Comparison of ENCODE assay signal across 27 mouse cellular contexts in genomic region chr13:101633620-101634019, GRCm38 (mm10).
A peak's percentile ranks its signal among the peaks of the same experiment; 100 is the strongest.
DNase-seq lines count a peak whose midpoint lies in the region; ATAC-seq and TF ChIP-seq lines count a peak whose summit lies in the region.
"Had no signal": no experiment of that assay in that cellular context is flagged by ENCODE, and none has a peak within 500 bp of the region (broad histone marks: within the 10 kb centered on the region; RNA-seq: fewer than 3 reads in every experiment).

No protein-coding gene starts in this region.

- H3K4me1 ChIP-seq in liver, embryonic 14.5 days (replicated peaks; ENCODE audit: control insufficient read depth in 2 of 2, insufficient read depth in 2 of 2, low read length in 1 of 2) = peaks cover 6 to 12% of the 10 kb centered on the region in 2 experiments; a peak in 3 of 4 replicates
- no peaks in the 10 kb centered on the region for H3K4me1 ChIP-seq in liver, embryonic 11.5 days (replicated peaks; ENCODE audit: control insufficient read depth, insufficient read depth, low read length)
- no peaks in the 10 kb centered on the region for H3K4me1 ChIP-seq in kidney, embryonic 14.5 days (ENCODE audit: control insufficient read depth, insufficient read depth, low read length)
- H3K4me1 ChIP-seq: embryonic facial prominence, embryonic 10.5 days; embryonic facial prominence, embryonic 12.5 days had no signal

- H3K27me3 ChIP-seq in liver, embryonic 14.5 days (ENCODE audit: control insufficient read depth, insufficient read depth, low read length) = no peaks in the 10 kb centered on the region
- H3K27me3 ChIP-seq in liver, embryonic 11.5 days (replicated peaks; ENCODE audit: control insufficient read depth, insufficient read depth, low read length) = no peaks in the 10 kb centered on the region; the same call in 1 of the 2 replicates
- H3K27me3 ChIP-seq in kidney, embryonic 14.5 days (ENCODE audit: control insufficient read depth, insufficient read depth, low read length) = no peaks in the 10 kb centered on the region
- H3K27me3 ChIP-seq: CH12.LX; embryonic facial prominence, embryonic 12.5 days; forebrain, embryonic 12.5 days; Patski had no signal

- H3K4me3 ChIP-seq in liver, embryonic 14.5 days (ENCODE audit: insufficient read depth in 1 of 2, low read depth in 2 of 2, low read length in 2 of 2) = no peak overlapping the region
- no peak overlapping the region for H3K4me3 ChIP-seq in liver, embryonic 11.5 days (ENCODE audit: low read depth, low read length)
- no peak overlapping the region for H3K4me3 ChIP-seq in kidney, embryonic 14.5 days (ENCODE audit: low read length)
- H3K4me3 ChIP-seq: embryonic facial prominence, embryonic 10.5 days; embryonic facial prominence, embryonic 12.5 days; erythroblast, embryonic 14.5 days; forebrain, embryonic 12.5 days had no signal

- no peak for TF ChIP-seq CTCF in liver, embryonic 14.5 days (IDR thresholded peaks at IDR 0.05; ENCODE audit: low read depth)

- no peak overlapping the region for H3K9ac ChIP-seq in liver, embryonic 14.5 days (replicated peaks)
- no peak overlapping the region for H3K9ac ChIP-seq in liver, embryonic 11.5 days (ENCODE audit: low read depth, low read length)
- H3K9ac ChIP-seq in kidney, embryonic 14.5 days (ENCODE audit: low read depth, low read length) = no peak overlapping the region
- H3K9ac ChIP-seq: embryonic facial prominence, embryonic 12.5 days; forebrain, embryonic 12.5 days had no signal

- H3K36me3 ChIP-seq in liver, embryonic 14.5 days (replicated peaks; ENCODE audit: control insufficient read depth, insufficient read depth, low read depth) = no peaks in the 10 kb centered on the region
- H3K36me3 ChIP-seq in liver, embryonic 11.5 days (ENCODE audit: control insufficient read depth, insufficient read depth, low read length) = no peaks in the 10 kb centered on the region
- no peaks in the 10 kb centered on the region for H3K36me3 ChIP-seq in kidney, embryonic 14.5 days (ENCODE audit: control insufficient read depth, insufficient read depth, low read length)
- H3K36me3 ChIP-seq: embryonic facial prominence, embryonic 10.5 days; embryonic facial prominence, embryonic 12.5 days; forebrain, embryonic 12.5 days; G1E had no signal

- H3K9me3 ChIP-seq in liver, embryonic 14.5 days (ENCODE audit: control insufficient read depth, low read length) = no peaks in the 10 kb centered on the region
- no peaks in the 10 kb centered on the region for H3K9me3 ChIP-seq in liver, embryonic 11.5 days (ENCODE audit: control insufficient read depth, low read length)
- H3K9me3 ChIP-seq in kidney, embryonic 14.5 days (ENCODE audit: control insufficient read depth, low read length) = no peaks in the 10 kb centered on the region
- H3K9me3 ChIP-seq: embryonic facial prominence, embryonic 10.5 days; embryonic facial prominence, embryonic 12.5 days; forebrain, embryonic 12.5 days; G1E had no signal

- no peak for ATAC-seq in liver, embryonic 14.5 days (ENCODE audit: insufficient read depth)
- ATAC-seq in liver, embryonic 11.5 days (replicated peaks; ENCODE audit: low FRiP score) = no peak
- peak; percentile 62 for ATAC-seq in erythroid progenitor cell, adult 5-6 weeks (replicated peaks; ENCODE audit: low FRiP score, poor library complexity, severe bottlenecking)
- ATAC-seq in megakaryocyte progenitor cell, adult 5-6 weeks (replicated peaks; ENCODE audit: poor library complexity) = peak; percentile 59
- no peak for ATAC-seq in kidney, embryonic 14.5 days (ENCODE audit: low FRiP score, low TSS enrichment)
- ATAC-seq: activated CD4-positive, CD25-positive, alpha-beta regulatory T cell, adult 4 months; CD4-positive, CD25-positive, alpha-beta regulatory T cell, adult 4 months; forebrain, embryonic 14.5 days; forebrain, embryonic 16.5 days; Patski had no signal

- no peak overlapping the region for H3K4me2 ChIP-seq in liver, embryonic 14.5 days (ENCODE audit: low read depth)
- no peak overlapping the region for H3K4me2 ChIP-seq in liver, embryonic 11.5 days
- no peak overlapping the region for H3K4me2 ChIP-seq in kidney, embryonic 14.5 days (replicated peaks; ENCODE audit: low read depth, low read length)
- H3K4me2 ChIP-seq: embryonic facial prominence, embryonic 12.5 days; forebrain, embryonic 12.5 days had no signal

- DNase-seq in liver, embryonic 14.5 days (ENCODE audit: low read depth in 3 of 3, low spot score in 3 of 3) = no peak
- no peak for DNase-seq in liver, embryonic 11.5 days (ENCODE audit: low spot score)
- no peak for DNase-seq in adrenal gland, postnatal 25 days
- no peak for DNase-seq in lung, adult 18-20 months
- DNase-seq: adrenal gland, adult 8-10 months; adrenal gland, postnatal 14 days; B cell, adult 2 months; cerebellum, adult 11 months; cerebellum, adult 18-20 months; cerebellum, adult 8-10 months; cerebellum, adult 9-11 months; cerebellum, postnatal 14 days; cerebellum, postnatal 36 days had no signal

- H3K27ac ChIP-seq in liver, embryonic 14.5 days = no peak overlapping the region
- H3K27ac ChIP-seq in liver, embryonic 11.5 days (ENCODE audit: low read depth, low read length) = no peak overlapping the region
- no peak overlapping the region for H3K27ac ChIP-seq in kidney, embryonic 14.5 days (ENCODE audit: low read depth, low read length)
- H3K27ac ChIP-seq: embryonic facial prominence, embryonic 10.5 days; embryonic facial prominence, embryonic 12.5 days; forebrain, embryonic 12.5 days had no signal

- peak; percentile 27; the same call in 1 of the 2 replicates for TF ChIP-seq EP300 in liver, embryonic 14.5 days (IDR thresholded peaks at IDR 0.05; ENCODE audit: low read depth)

Comparison
In these comparisons a context has a peak if more than half of its experiments do, and no peak if none do; other contexts are left out.
1. ATAC-seq: peak in erythroid progenitor cell, adult 5-6 weeks (single experiment) and megakaryocyte progenitor cell, adult 5-6 weeks (single experiment); none in liver, embryonic 14.5 days (single experiment), liver, embryonic 11.5 days (single experiment) and kidney, embryonic 14.5 days (single experiment).